Mouse (Mus musculus): ENCODE results near the gene Pde4d. TPM values are rescaled to one million over a fixed set of nuclear protein-coding genes. Genes with fewer than 3 reads are reported as not detected.

The Pde4d gene
- total RNA-seq, 2 experiments from 2014 or later = 4.4 to 5.3 TPM

DNA sequence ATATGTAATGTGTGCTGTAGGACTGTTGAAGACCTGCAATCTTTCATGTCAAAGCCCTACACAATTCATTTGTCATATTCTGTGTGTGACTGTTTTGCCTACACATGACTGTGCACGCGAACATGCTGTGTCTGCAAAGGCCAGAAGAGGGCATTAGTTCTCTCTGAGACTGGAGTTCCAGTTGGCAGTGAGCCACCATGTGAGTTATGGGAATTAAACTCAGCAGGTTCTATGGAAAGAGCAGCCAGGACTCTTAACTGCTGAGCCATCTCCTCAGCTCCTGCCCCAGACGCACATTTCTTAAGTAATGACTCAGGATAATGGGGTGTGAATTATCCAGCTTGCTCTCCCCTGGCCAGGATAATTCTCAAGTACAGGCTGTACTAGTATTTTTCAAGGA, 363.2 kb downstream of the Pde4d start:
- ATAC-seq (ENCODE audit: poor library complexity, severe bottlenecking) = peak; percentile 55; the same call in 1 of the 2 replicates

DNA sequence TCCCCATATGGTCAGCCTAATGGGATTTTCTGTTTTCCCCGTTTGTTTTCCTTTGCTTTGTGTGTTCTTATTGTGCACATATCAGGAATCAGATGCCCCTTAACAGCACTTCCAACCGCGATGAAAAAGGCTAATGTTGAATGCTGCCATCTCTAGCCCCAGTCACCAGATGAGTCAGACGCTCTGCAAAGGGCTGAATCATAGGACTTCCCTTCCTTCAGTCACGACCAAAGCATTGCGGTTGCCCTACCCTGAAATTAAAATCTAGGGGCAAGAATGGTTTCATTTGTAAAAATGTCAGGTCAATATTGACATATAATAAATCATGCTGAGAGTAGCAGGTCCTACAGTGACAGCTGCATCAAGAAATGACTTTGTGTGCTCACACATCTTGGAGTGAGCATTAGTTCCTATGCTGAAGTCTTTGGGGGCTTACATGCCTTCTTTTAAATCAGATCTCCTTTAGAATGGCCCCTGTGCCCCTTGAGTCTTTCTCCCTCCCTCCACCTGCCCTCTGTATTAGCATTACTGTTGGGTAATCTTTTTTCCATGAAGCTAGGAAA, 370.2 kb downstream of the Pde4d start:
- ATAC-seq (ENCODE audit: poor library complexity, severe bottlenecking) = peak; percentile 79

DNA sequence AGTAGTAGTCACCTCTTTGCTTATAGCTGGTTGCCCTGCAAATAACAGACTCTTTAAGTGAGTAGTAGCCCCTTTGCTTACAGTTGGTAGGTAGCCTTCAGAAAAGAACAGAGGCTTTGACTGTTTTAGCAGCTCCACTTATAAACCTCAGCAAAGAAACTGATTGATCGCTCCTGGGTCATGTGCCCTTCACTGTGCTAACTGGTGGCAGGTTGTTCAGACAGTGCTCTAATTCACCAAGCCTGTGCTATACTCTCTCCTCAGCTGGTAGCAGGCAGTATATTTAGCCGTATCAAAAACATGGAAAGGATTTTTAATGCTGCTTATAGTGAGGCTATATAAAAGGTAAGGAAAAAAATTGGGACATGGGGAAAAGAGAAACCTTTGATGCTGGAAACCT, 370.7 kb downstream of the Pde4d start:
- ATAC-seq (ENCODE audit: poor library complexity, severe bottlenecking) = no peak

DNA sequence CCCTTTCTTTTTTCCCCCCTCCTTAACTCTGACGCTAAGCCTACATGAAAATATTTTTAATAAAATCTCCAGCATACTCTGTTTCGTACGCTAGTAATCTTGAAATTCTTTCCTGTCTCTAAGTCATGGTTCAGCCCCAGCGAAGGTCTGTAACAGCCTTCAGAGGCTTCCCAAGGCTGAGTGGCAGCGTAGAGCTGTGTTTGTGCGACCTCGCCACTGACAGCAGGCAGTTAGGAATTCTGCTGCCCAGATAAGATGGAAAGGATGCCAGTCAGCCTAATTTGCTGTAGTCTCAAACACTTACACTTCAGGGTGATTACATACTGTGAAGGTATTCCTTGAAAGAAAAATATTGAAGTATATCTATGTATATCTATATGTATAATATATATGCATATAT, 371.5 kb downstream of the Pde4d start:
- no peak for ATAC-seq (ENCODE audit: poor library complexity, severe bottlenecking)

DNA sequence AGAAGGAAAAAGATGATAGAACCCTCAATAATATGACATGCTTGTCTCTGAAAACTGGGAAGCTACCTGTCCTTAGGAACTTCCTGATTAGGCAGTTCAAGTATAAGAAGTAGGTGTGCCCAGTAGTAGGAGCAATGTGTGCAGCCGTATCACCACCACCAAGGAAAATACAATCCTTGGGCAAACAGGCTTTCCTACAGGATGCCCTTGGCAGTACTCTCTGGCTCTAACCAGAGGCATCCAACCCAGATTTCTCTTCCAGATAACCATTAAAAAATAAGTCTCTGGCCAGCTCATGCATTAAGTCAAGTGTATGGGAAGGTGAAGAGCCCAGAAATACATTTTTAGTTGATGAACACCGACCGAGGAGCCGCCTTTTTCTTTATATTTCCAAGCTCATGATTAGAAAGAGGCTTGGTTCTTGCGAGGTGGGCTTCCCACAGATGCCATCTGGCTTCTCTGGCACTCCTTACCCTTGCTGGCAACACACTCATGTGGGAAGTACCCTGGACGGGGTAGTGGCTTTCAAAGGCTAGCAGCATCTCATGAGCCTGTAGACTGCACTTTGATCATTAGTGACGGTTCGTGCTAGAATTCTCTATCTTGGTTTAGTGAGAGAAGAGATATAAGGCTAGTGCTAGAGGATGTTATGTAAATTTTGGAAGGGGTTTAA, 375.0 kb downstream of the Pde4d start:
- no peak for ATAC-seq (ENCODE audit: poor library complexity, severe bottlenecking)

DNA sequence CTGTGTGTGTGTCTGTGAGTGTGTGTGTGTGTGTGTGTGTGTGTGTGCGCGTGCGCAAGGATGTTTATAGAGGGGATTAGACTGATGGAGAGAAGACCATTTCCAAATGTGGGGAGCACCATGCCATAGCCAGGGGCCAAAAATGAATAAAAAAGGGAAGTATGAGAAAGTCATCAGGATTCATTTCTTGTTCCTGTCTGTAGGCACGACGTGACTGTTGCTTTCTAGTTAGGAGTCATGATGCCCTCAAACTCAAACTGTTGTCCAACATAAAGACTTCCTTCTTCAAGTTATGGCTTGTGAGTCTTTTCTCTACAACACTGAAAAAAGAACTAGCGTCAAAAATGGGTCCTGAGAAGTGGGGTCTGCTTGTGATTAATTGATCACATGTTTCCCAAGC, 375.8 kb downstream of the Pde4d start:
- peak; percentile 60 for ATAC-seq (ENCODE audit: poor library complexity, severe bottlenecking)

DNA sequence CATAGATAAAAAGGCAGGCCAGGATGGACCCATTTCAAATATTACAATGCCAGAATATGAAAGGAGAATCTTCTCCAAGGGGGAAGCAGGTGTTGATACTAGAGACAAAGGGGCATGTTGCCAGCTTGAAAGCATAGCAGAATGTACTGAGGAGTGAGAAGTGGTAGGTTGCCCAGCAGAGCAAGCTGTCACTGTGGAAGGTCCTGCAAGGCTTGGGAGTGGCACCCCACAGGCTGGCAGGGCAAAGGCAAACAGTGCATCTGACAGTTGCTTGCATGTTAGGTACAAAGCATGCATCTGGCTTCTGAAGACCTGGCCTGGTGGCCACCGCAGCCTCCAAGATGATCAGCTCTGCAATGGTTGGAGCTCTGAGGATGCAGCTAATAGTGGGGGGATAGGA, 384.4 kb downstream of the Pde4d start:
- no peak for ATAC-seq (ENCODE audit: poor library complexity, severe bottlenecking)

DNA sequence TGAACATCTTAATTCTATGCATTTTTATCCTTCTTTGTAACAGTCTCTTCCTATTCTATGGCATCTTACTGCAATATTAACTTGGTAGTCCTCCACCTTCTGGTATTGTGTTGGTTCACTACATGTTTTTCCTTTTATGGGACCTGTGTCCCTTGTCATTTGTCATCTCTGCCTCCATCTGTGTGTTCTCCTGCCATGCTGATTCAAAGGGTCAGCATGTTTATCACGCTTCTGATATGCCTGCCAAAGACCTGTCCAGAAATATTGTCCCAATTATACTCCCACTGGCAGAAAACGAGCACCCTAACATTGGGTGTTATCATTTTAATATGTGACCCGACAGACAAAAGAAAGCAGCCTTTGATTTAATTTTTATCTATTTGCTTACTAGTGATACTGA, 386.6 kb downstream of the Pde4d start:
- ATAC-seq (ENCODE audit: poor library complexity, severe bottlenecking) = no peak

DNA sequence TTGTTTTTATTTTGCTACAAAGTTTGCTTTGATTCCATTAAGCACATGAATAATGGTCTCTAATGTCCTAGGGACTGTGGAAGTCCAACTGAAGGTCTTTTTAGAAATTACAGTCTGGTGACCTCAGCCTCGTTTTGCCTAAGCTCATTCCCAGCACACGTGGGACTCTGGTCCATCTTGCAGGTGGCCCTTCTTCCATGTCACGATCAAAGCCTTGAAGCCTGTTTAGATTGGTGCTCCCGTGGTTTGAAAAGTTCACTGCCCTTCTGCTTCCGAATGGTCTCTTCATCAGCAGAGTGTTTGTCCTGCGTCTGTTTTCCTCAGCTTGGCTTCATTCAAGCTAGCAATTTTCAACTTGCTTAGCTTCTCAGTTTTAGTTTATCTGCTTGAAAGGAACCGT, 389.4 kb downstream of the Pde4d start:
- no peak for ATAC-seq (ENCODE audit: poor library complexity, severe bottlenecking)

DNA sequence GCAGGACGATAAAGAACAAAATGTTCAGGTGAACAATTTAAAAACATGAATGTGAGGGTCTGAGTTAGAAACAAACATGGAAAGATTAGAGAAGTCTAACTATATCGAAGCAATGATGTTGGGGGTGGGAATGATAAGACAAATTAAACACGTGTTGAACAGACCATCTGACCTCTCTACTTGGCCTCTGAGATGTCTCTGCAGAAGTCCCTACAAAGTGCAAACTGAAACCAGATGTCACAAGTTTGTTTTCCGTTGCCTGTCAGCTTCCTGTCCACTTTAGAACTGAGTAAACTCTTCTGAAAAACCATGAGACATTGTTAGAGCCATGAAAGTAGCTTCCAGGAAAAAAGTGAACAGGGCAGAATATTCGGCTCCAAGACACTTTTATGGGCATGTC, 404.3 kb downstream of the Pde4d start:
- peak; percentile 62 for ATAC-seq (ENCODE audit: poor library complexity, severe bottlenecking)

DNA sequence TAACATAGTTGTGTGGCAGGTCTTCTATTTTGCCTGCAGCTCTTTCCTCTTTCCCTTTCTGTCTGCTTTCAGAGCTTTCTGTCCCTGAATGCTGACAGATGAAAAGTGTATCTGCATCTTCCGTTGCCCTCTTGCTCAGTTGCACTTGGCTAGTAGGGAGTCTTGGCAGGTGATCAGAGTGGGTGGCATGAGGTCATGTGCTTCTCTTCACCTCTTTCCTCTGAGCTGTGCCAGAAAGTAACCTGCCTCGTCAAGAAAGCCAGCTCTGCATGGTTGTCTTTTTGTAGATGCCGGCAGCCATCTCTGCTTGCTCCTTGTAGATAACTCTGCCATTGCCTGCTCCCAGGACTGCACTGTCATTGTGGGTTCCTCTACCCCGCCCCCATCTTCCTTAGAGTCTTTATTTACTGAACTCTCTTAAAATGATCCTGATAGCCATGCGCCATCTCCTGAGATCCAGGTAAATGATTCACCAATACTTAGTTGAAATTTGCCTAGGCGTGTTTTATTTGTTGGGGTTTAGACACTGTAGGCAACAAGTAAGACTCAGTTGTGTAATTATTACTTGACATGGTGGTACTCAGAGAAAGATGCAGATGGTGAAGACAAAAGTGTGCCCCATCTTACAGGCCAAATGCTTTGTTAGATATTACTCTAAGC, 407.2 kb downstream of the Pde4d start:
- ATAC-seq (ENCODE audit: poor library complexity, severe bottlenecking) = peak; percentile 71

DNA sequence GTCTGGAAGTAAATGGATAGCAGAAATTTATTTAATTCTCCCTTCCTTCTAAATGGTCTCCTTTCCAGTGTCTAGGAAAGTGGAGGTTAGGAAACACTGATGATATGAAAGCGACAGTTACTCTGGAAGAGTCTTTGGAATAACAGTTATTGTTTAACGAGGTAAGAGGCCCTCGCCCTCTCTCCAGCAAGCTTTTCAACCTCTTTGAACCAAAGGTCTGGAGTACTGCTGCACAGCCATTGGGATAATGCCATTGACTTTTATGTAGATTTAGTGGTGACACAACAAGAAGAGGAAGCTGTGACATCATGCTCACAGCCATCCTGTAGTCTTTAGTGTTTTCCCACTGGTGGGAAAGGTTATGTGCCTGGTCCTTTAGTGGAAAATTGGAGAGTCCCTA, 409.6 kb downstream of the Pde4d start:
- ATAC-seq (ENCODE audit: poor library complexity, severe bottlenecking) = no peak

DNA sequence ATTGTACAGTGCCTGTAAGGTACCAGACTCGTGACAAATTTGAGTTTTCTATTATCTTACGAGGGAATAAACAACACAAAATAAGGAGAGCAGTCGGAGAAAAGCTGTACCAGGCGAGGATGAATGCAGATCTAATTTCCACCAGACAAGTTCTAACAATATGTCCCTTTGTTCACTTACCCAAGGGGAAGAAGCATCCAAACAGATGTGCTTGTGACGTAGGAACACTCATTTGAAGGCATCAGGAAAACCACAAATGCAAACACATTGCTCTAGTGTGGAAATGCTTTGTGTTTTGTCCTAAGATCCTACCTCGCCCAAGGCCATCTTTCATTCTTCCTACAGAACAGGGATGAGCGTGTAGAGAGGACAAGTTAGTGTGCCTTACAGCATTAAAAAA, 411.0 kb downstream of the Pde4d start:
- ATAC-seq (ENCODE audit: poor library complexity, severe bottlenecking) = no peak

DNA sequence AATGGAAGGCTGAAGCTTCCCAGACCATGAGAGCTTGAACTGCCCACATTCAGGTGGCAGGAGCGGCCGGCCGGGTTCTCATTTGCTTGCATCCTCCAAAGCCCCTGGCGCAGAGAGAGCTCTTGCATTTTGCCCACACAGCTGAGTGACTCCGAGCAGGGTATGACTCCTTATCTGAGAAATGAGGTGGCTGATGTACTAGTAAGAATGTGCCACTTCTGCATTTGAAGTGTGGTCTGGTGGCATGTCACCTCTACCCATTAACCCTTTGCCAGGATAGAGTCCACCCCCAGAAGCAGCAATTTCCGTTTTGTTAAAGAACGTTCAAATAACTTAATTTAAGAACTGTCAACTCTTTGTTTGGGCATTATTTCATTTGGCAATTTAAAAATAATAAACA, 412.0 kb downstream of the Pde4d start:
- peak; percentile 70 for ATAC-seq (ENCODE audit: poor library complexity, severe bottlenecking)

DNA sequence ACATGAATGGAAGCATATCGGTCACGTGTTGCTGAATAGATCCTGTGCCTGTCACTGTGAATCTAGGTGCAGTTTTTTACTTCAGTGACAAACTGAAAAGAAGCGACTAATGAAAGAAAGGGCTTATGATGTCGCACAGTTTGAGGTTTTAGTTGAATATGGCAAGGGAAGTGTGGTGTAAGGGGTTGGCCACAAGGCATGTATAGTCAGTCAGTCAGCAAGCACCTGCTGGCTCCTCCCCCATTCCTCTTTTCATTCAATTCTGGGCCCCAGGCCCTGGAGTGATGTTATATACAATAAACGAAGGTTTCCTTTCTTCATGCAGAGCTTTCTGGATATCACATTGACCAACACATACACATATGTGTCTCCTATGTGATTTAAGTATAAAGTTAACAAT, 412.4 kb downstream of the Pde4d start:
- peak; percentile 47 for ATAC-seq (ENCODE audit: poor library complexity, severe bottlenecking)

DNA sequence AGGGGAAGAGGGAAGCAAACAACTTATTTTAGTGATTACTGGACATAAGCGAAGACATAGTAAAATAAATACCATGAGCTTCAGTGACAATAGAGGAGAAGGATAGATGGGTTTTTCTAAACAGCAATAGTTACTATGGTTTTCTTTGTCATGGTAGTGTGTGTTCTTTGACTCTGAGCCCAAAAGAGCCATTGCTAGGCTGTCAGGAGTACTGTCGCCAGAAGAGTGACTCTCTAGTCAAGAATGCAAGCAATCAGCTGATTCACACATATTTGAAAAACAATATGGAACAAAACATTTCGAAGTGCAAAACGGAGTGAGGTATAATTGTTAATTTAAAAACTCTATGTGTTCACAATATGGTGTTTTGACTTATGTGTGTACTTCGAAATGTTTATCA, 450.4 kb downstream of the Pde4d start:
- ATAC-seq (ENCODE audit: poor library complexity, severe bottlenecking) = no peak

DNA sequence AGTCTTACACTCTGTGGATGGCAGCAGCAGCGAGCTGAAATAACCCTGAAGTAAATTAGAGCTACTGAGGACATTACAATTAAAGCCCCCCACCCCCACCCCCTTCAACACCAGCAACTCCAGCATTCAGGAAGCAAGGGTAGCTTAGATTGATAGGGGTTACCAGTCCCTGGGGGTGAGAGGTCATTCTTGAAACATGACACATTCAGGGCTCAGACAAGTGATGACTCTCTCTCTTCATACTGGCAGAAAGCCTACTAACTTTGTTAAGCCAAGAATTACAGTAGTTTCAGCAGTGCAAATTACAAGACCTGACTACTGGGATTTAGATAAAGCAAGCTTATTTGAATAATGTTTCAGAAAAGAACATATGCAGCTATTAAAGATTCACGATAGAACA, 455.4 kb downstream of the Pde4d start:
- ATAC-seq (ENCODE audit: poor library complexity, severe bottlenecking) = no peak

DNA sequence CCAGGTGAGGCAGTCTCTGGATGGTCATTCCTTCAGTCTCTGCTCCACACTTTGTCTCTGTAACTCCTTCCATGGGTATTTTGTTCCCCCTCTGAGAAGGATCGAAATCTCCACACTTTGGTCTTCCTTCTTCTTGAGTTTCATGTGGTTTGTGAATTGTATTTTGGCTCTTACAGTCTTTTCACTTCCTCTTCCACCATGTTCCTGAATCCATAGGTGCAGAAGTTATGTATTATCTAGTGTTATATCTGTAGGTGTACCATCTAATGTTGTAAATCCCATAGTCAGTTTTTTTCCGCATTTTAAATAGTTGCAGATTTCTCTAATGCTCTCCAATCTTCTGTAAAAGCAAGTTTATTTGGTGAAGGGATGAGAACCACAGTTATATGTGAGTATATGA, 459.4 kb downstream of the Pde4d start:
- peak; percentile 88 for ATAC-seq (ENCODE audit: poor library complexity, severe bottlenecking)

DNA sequence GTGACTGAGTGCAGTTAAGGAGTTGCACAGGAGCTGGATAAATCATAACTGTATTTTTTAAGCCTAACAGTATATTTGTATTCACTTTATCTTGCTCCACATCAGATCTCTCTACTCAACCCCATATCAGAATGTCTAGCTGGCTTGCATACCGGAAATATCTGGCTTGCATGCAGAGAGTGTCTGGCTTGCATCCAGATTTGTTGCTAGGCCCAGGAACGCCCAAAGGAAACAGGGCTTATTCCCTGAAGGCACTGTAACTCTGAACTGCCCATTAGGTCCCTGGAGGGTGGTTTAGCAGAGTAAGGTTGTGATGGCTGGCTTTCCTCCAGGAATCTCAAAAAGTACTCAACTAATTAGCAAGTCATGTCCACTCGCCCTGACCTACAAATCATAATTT, 464.9 kb downstream of the Pde4d start:
- no peak for ATAC-seq (ENCODE audit: poor library complexity, severe bottlenecking)

DNA sequence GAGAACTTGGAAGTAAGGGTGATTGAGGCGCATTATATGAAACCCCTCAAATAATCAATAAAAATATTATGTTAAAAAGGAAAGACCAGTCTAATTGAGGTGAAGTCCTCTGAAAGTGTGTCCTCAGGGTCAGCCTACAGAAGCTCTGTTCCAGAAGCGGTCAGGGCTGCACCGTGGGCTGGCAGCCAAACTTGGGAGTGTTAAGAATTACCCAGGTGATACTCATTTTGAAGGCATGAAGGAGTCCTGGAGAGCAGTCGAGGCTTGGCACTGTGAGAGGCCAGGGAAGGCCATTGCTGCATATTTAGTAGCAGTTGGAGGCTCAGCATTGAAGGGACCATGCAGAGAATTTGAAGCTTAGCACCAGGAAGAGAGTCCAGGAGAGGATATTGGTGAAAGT, 471.4 kb downstream of the Pde4d start:
- ATAC-seq (ENCODE audit: poor library complexity, severe bottlenecking) = no peak

DNA sequence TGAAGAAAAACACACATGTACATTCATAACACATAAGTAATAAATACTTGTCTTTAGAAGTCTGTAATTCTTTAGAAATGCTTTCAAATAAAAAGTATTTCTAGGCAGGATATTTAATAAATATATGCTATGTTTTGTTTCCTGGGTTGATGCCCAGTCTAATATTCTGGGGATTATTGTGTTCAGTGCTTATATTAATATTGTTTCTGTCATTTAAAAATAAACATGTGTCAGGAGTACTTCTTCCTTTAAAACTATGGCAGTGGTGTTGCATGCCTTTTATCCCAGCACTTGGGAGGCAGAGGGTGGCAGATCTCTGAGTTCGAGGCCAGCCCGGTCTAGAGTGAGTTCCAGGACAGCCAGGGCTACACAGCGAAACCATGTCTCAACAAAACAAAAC, 485.1 kb downstream of the Pde4d start:
- ATAC-seq (ENCODE audit: poor library complexity, severe bottlenecking) = no peak

DNA sequence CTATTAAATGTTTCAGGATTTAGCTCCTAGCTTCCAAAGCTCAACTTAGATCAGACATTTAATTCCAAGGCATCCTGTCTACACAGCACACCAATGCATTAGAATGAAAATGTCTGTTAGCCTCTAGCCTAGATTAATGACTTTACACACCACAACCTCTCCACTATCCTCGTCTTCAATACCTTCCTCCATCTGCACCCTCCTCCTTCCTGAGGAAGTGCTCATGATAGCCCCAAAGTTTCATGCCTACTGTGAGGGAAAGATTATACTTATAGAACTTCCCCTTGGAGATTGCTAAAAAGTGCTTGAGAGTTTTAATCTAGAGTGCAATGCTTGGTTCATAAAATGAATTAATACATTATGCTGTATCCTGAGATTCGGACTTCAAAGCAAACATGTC, 487.5 kb downstream of the Pde4d start:
- ATAC-seq (ENCODE audit: poor library complexity, severe bottlenecking) = no peak

DNA sequence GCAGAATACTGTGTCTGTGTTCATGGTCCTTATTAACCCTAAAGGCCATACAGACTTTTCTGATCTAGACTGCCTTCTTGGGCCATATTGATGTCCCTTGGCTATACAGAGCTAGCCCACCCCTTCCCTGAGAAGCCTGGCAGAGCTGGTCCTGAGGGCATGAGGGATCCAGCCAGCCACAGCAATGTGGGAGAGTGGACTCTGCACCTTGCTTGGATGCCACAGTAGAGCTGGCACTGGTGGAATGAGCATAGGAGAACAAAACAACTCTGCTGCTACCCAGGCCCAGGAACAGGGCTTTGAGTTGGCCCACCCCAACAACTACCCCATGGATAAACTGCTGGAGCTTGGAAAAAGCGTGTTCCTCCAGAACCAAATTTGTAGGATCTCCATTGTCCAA, 503.2 kb downstream of the Pde4d start:
- ATAC-seq (ENCODE audit: poor library complexity, severe bottlenecking) = no peak

Measured in megakaryocyte, adult 5-6 weeks (primary cell).